ENCODE assay signal across 9 mouse cellular contexts in genomic region chr4:90860854-90861253, GRCm38 (mm10).
DNase-seq lines count a peak whose midpoint lies in the region; ATAC-seq and TF ChIP-seq lines count a peak whose summit lies in the region.
"Had no signal": no experiment of that assay in that cellular context is flagged by ENCODE, and none has a peak within 500 bp of the region (broad histone marks: within the 10 kb centered on the region; RNA-seq: fewer than 3 reads in every experiment).

No protein-coding gene starts in this region.

- ATAC-seq in kidney, postnatal 0 days (replicated peaks; ENCODE audit: low FRiP score, low read depth), result no peak
- no peak for ATAC-seq in kidney, embryonic 16.5 days (ENCODE audit: low FRiP score, low TSS enrichment)
- ATAC-seq in hindbrain, embryonic 13.5 days (ENCODE audit: low FRiP score), result peak; percentile 63; the same call in 1 of the 2 replicates
- no peak for ATAC-seq in megakaryocyte progenitor cell, adult 5-6 weeks (replicated peaks; ENCODE audit: poor library complexity)

- no peaks in the 10 kb centered on the region for H3K36me3 ChIP-seq in kidney, postnatal 0 days (ENCODE audit: insufficient read depth, low read length)
- H3K36me3 ChIP-seq in kidney, embryonic 16.5 days (ENCODE audit: insufficient read depth, low read length), result no peaks in the 10 kb centered on the region
- no peaks in the 10 kb centered on the region for H3K36me3 ChIP-seq in hindbrain, embryonic 13.5 days

- no peak overlapping the region for H3K9ac ChIP-seq in kidney, postnatal 0 days (ENCODE audit: low read depth, low read length)
- H3K9ac ChIP-seq in kidney, embryonic 16.5 days (replicated peaks; ENCODE audit: low read length), result no peak overlapping the region
- H3K9ac ChIP-seq in hindbrain, embryonic 13.5 days, result no peak overlapping the region

- H3K27me3 ChIP-seq in kidney, postnatal 0 days (ENCODE audit: insufficient read depth, low read length), result no peaks in the 10 kb centered on the region
- H3K27me3 ChIP-seq in kidney, embryonic 16.5 days (ENCODE audit: insufficient read depth, low read length), result no peaks in the 10 kb centered on the region
- no peaks in the 10 kb centered on the region for H3K27me3 ChIP-seq in hindbrain, embryonic 13.5 days

- peak; percentile 11 for DNase-seq in kidney, postnatal 0 days (ENCODE audit: low spot score)
- DNase-seq in ES-CJ7 (ENCODE audit: low read depth, low spot score), result peak; percentile 50
- DNase-seq in adrenal gland, postnatal 10 days, result peak; percentile 54
- peak; percentile 56 for DNase-seq in retina, postnatal 1 day
- no peak for DNase-seq in ovary, adult 18-20 months (ENCODE audit: low spot score)

- TF ChIP-seq CTCF in kidney, postnatal 0 days (IDR thresholded peaks at IDR 0.05; ENCODE audit: low read depth), result peak; percentile 58

- no peaks in the 10 kb centered on the region for H3K4me1 ChIP-seq in kidney, postnatal 0 days (replicated peaks; ENCODE audit: insufficient read depth, low read length)
- H3K4me1 ChIP-seq in kidney, embryonic 16.5 days (ENCODE audit: insufficient read depth, low read length), result no peaks in the 10 kb centered on the region
- no peaks in the 10 kb centered on the region for H3K4me1 ChIP-seq in hindbrain, embryonic 13.5 days (replicated peaks)

- H3K27ac ChIP-seq in kidney, postnatal 0 days, result no peak overlapping the region
- H3K27ac ChIP-seq in kidney, embryonic 16.5 days (ENCODE audit: low read length), result no peak overlapping the region
- no peak overlapping the region for H3K27ac ChIP-seq in hindbrain, embryonic 13.5 days
- H3K27ac ChIP-seq: macrophage had no signal

- 43% methylated on average over 2 of the region's 2 CpGs for WGBS in kidney, postnatal 0 days
- WGBS in kidney, embryonic 16.5 days, result 40% methylated on average over 2 of the region's 2 CpGs
- WGBS in hindbrain, embryonic 13.5 days, result 43% methylated on average over 2 of the region's 2 CpGs

- no peak overlapping the region for H3K4me3 ChIP-seq in kidney, postnatal 0 days (replicated peaks; ENCODE audit: low read depth, low read length)
- H3K4me3 ChIP-seq in kidney, embryonic 16.5 days (ENCODE audit: low read length), result no peak overlapping the region
- H3K4me3 ChIP-seq in hindbrain, embryonic 13.5 days, result no peak overlapping the region

- no peak overlapping the region for H3K4me2 ChIP-seq in kidney, postnatal 0 days (ENCODE audit: low read length)
- H3K4me2 ChIP-seq in kidney, embryonic 16.5 days (replicated peaks; ENCODE audit: low read depth, low read length), result no peak overlapping the region
- H3K4me2 ChIP-seq in hindbrain, embryonic 13.5 days, result no peak overlapping the region

- no peaks in the 10 kb centered on the region for H3K9me3 ChIP-seq in kidney, postnatal 0 days (replicated peaks; ENCODE audit: low read length)
- no peaks in the 10 kb centered on the region for H3K9me3 ChIP-seq in kidney, embryonic 16.5 days (ENCODE audit: low read length)
- H3K9me3 ChIP-seq in hindbrain, embryonic 13.5 days, result no peaks in the 10 kb centered on the region
